Mouse (Mus musculus) thymus, adult 2 months (tissue): ENCODE measurements around the gene Depdc5.

Experiments
- CTCF ChIP-seq: fragments of 200-500 bp; IDR thresholded peaks from 2 replicates; pipeline ENCODE4 v1.5.1; 2012; ENCODE audit warnings: mild to moderate bottlenecking, control low read depth, low read length, moderate library complexity, borderline replicate concordance; ENCODE audit not compliant: control insufficient read depth, poor library complexity, insufficient read depth; ENCODE audit errors: extremely low read depth
- POLR2A ChIP-seq: fragments of 200-500 bp; IDR thresholded peaks from 2 replicates; pipeline ENCODE4 v1.6.1; 2012; ENCODE audit warnings: mild to moderate bottlenecking, low read length, control low read depth, moderate library complexity; ENCODE audit not compliant: control insufficient read depth, poor library complexity, insufficient read depth; ENCODE audit errors: extremely low read depth

- no peak for TF ChIP-seq CTCF
- TF ChIP-seq POLR2A = no peak
These were observed 71.2 kb downstream of the Depdc5 start for GRCm38 (mm10) chr5:32934654-32935053.
